Comparison of ENCODE assay signal across 17 mouse cellular contexts in genomic region chr13:44737297-44737696, GRCm38 (mm10). TPM values are rescaled to one million over a fixed set of nuclear protein-coding genes. Genes with fewer than 3 reads are reported as not detected.
DNase-seq lines count a peak whose midpoint lies in the region; ATAC-seq and TF ChIP-seq lines count a peak whose summit lies in the region.
"Had no signal": no experiment of that assay in that cellular context is flagged by ENCODE, and none has a peak within 500 bp of the region (broad histone marks: within the 10 kb centered on the region; RNA-seq: fewer than 3 reads in every experiment).

No protein-coding gene starts in this region.

- TF ChIP-seq POLR2A in ES-Bruce4 (IDR thresholded peaks at IDR 0.05; ENCODE audit: insufficient read depth, low read length) = no peak

- TF ChIP-seq CTCF in ES-Bruce4 (IDR thresholded peaks at IDR 0.05; ENCODE audit: low read depth, low read length) = no peak

- H3K9me3 ChIP-seq in kidney, embryonic 16.5 days (ENCODE audit: low read length) = no peaks in the 10 kb centered on the region
- H3K9me3 ChIP-seq in ES-Bruce4 (replicated peaks; ENCODE audit: control insufficient read depth, insufficient read depth, low read length, poor library complexity, severe bottlenecking) = no peaks in the 10 kb centered on the region
- H3K9me3 ChIP-seq: embryonic facial prominence, embryonic 13.5 days; forebrain, embryonic 15.5 days; liver, embryonic 12.5 days; midbrain, embryonic 10.5 days had no signal

- H3K4me3 ChIP-seq in kidney, embryonic 16.5 days (ENCODE audit: low read length) = no peak overlapping the region
- H3K4me3 ChIP-seq in ES-Bruce4 (ENCODE audit: low read depth, low read length) = no peak overlapping the region
- H3K4me3 ChIP-seq: embryonic facial prominence, embryonic 13.5 days; forebrain, embryonic 15.5 days; left cerebral cortex, adult 2 months; liver, embryonic 12.5 days; midbrain, embryonic 10.5 days; myocyte had no signal

- no peaks in the 10 kb centered on the region for H3K36me3 ChIP-seq in kidney, embryonic 16.5 days (ENCODE audit: insufficient read depth, low read length)
- peaks cover 25% of the 10 kb centered on the region for H3K36me3 ChIP-seq in ES-Bruce4 (ENCODE audit: control insufficient read depth, insufficient read depth, low read length, poor library complexity, severe bottlenecking)
- H3K36me3 ChIP-seq: forebrain, embryonic 15.5 days had no signal

- H3K4me2 ChIP-seq in kidney, embryonic 16.5 days (replicated peaks; ENCODE audit: low read depth, low read length) = no peak overlapping the region
- H3K4me2 ChIP-seq: embryonic facial prominence, embryonic 13.5 days; forebrain, embryonic 15.5 days; liver, embryonic 12.5 days had no signal

- 63% methylated on average over 1 of the region's 1 CpGs for WGBS in kidney, embryonic 16.5 days

- H3K9ac ChIP-seq in kidney, embryonic 16.5 days (replicated peaks; ENCODE audit: low read length) = no peak overlapping the region
- H3K9ac ChIP-seq in ES-Bruce4 (ENCODE audit: low read depth, poor library complexity, severe bottlenecking) = peak overlapping the region; percentile 38; the same call in 1 of the 2 replicates
- H3K9ac ChIP-seq: embryonic facial prominence, embryonic 13.5 days; forebrain, embryonic 15.5 days; liver, embryonic 12.5 days had no signal

- ATAC-seq in kidney, embryonic 16.5 days (ENCODE audit: low FRiP score, low TSS enrichment) = no peak
- ATAC-seq: forebrain, embryonic 15.5 days; liver, embryonic 12.5 days; Patski had no signal

- no peak overlapping the region for H3K27ac ChIP-seq in kidney, embryonic 16.5 days (ENCODE audit: low read length)
- peak overlapping the region; percentile 41; the same call in 1 of the 2 replicates for H3K27ac ChIP-seq in ES-Bruce4 (ENCODE audit: insufficient read depth, low read length)
- H3K27ac ChIP-seq: embryonic facial prominence, embryonic 13.5 days; forebrain, embryonic 15.5 days; left cerebral cortex, adult 2 months; liver, embryonic 12.5 days; midbrain, embryonic 10.5 days had no signal

- intact Hi-C loops in gastrocnemius, postnatal 14 days (cut with DNase I; ENCODE audit: low total_unique reads) = no loop called here

- peaks cover 30% of the 10 kb centered on the region for H3K4me1 ChIP-seq in kidney, embryonic 16.5 days (ENCODE audit: insufficient read depth, low read length)
- H3K4me1 ChIP-seq in ES-Bruce4 (ENCODE audit: control insufficient read depth, insufficient read depth, low read length) = no peaks in the 10 kb centered on the region

- peak; percentile 57 for DNase-seq in kidney, adult 11 months
- DNase-seq in gastrocnemius, postnatal 14 days = peak; percentile 24
- DNase-seq in lung, postnatal 14 days = peak; percentile 51
- DNase-seq in cerebellum, postnatal 25 days = no peak
- DNase-seq in Muller cell, postnatal 12 days (ENCODE audit: inconsistent ontology term) = no peak
- DNase-seq in cerebellum, postnatal 4 days (ENCODE audit: low spot score in 2 of 2) = no peak
- DNase-seq: cerebellum, adult 9-10 months; thymus, postnatal 25 days had no signal

- no peak for TF ChIP-seq EP300 in ES-Bruce4 (IDR thresholded peaks at IDR 0.05; ENCODE audit: insufficient read depth, low read depth, low read length)

- no peaks in the 10 kb centered on the region for H3K27me3 ChIP-seq in kidney, embryonic 16.5 days (ENCODE audit: insufficient read depth, low read length)
- no peaks in the 10 kb centered on the region for H3K27me3 ChIP-seq in ES-Bruce4 (ENCODE audit: control insufficient read depth, insufficient read depth, low read length, poor library complexity, severe bottlenecking)
- H3K27me3 ChIP-seq: embryonic facial prominence, embryonic 13.5 days; forebrain, embryonic 15.5 days; liver, embryonic 12.5 days; Patski had no signal

RNA-seq across cellular contexts. Expression of gene Jarid2, which starts 8.0 kb away (rescaled TPM):
- polyA plus RNA-seq in kidney, embryonic 16.5 days (2015; fragmentation: Nextera tagmentation; extraction: Ambion mirVana) = 39.7 and 46.2 TPM in 2 replicates
- 143 and 150 TPM in 2 replicates for polyA plus RNA-seq in ES-Bruce4 (2011; ENCODE audit: insufficient read depth, insufficient read length, low read depth, missing spikeins)
- total RNA-seq in gastrocnemius, postnatal 14 days (2021) = 10 to 100 TPM; 30.5 to 39.7 TPM

Comparison
In these comparisons a context has a peak if more than half of its experiments do, and no peak if none do; other contexts are left out.
1. DNase-seq: peak in kidney, adult 11 months (single experiment), gastrocnemius, postnatal 14 days (single experiment) and lung, postnatal 14 days (single experiment); none in cerebellum, postnatal 25 days (0 of 2), Muller cell, postnatal 12 days (single experiment) and cerebellum, postnatal 4 days (0 of 2).